Mouse (Mus musculus): ENCODE data around the gene Gm8765.
"Not testable (repeated sequence)": the region's sequence is repeated elsewhere in the genome, so short reads cannot be mapped to it uniquely, and the experiment has no call there.

The Gm8765 gene

GRCm38 (mm10) chr13:50698012-50698411 lies at the start of gene Gm8765:
Gene Gm8765 (plus strand): TSS chr13:50698312.
- not testable (repeated sequence) for DNase-seq

GRCm38 (mm10) chr13:50648771-50649170 lies 49.3 kb upstream of the Gm8765 start:
- not testable (repeated sequence) for DNase-seq

- DNase-seq, result not testable (repeated sequence)
Observed at GRCm38 (mm10) chr13:50750282-50750681, 52.2 kb downstream of the Gm8765 start.

- DNase-seq, result no peak
Observed at GRCm38 (mm10) chr13:50751732-50752131, 53.6 kb downstream of the Gm8765 start.

- not testable (repeated sequence) for DNase-seq
Observed at GRCm38 (mm10) chr13:50752961-50753360, 54.8 kb downstream of the Gm8765 start.
